Mouse (Mus musculus) right cerebral cortex, adult 18-20 months (tissue): ENCODE results near the gene Gm28305.

Source experiments
- DNase-seq: peaks from one replicate; pipeline ENCODE4 v3.0.0; 2022; ENCODE audit warnings: mixed read lengths

Gm28305 gene

GRCm38 (mm10) chr9:104070863-104071604 is 30.6 kb downstream of the Gm28305 start:
- DNase-seq = no peak

GRCm38 (mm10) chr9:104075808-104076207 is 35.3 kb downstream of the Gm28305 start:
- DNase-seq = no peak

- no peak for DNase-seq
Measured at GRCm38 (mm10) chr9:104078780-104079179, 38.3 kb downstream of the Gm28305 start.

GRCm38 (mm10) chr9:104079379-104079778 is 38.9 kb downstream of the Gm28305 start:
- DNase-seq = no peak

- DNase-seq = no peak
Measured at GRCm38 (mm10) chr9:104080038-104080437, 39.6 kb downstream of the Gm28305 start.

GRCm38 (mm10) chr9:104085730-104086429 is 45.4 kb downstream of the Gm28305 start:
- no peak for DNase-seq

- no peak for DNase-seq
Measured at GRCm38 (mm10) chr9:104088555-104088954, 48.1 kb downstream of the Gm28305 start.

- DNase-seq = no peak
Measured at GRCm38 (mm10) chr9:104092945-104093344, 52.5 kb downstream of the Gm28305 start.

GRCm38 (mm10) chr9:104098256-104098655 is 57.8 kb downstream of the Gm28305 start:
- no peak for DNase-seq

- DNase-seq = no peak
Measured at GRCm38 (mm10) chr9:104099060-104099459, 58.6 kb downstream of the Gm28305 start.

GRCm38 (mm10) chr9:104100822-104101221 is 60.4 kb downstream of the Gm28305 start:
- no peak for DNase-seq

- no peak for DNase-seq
Measured at GRCm38 (mm10) chr9:104101458-104101857, 61.0 kb downstream of the Gm28305 start.

GRCm38 (mm10) chr9:104102301-104102700 is 61.8 kb downstream of the Gm28305 start:
- DNase-seq = no peak

- DNase-seq = no peak
Measured at GRCm38 (mm10) chr9:104102901-104103300, 62.4 kb downstream of the Gm28305 start.

GRCm38 (mm10) chr9:104104986-104105385 is 64.5 kb downstream of the Gm28305 start:
- DNase-seq = no peak

GRCm38 (mm10) chr9:104106930-104107329 is 66.5 kb downstream of the Gm28305 start:
- no peak for DNase-seq

GRCm38 (mm10) chr9:104107482-104107881 is 67.0 kb downstream of the Gm28305 start:
- no peak for DNase-seq

- no peak for DNase-seq
Measured at GRCm38 (mm10) chr9:104108571-104109143, 68.2 kb downstream of the Gm28305 start.

GRCm38 (mm10) chr9:104109151-104109550 is 68.7 kb downstream of the Gm28305 start:
- no peak for DNase-seq

GRCm38 (mm10) chr9:104123101-104123500 is 82.6 kb downstream of the Gm28305 start:
- DNase-seq = no peak

- no peak for DNase-seq
Measured at GRCm38 (mm10) chr9:104123622-104124021, 83.2 kb downstream of the Gm28305 start.
